Mouse (Mus musculus): ENCODE measurements around the gene Nbea. TPM values are rescaled to one million over a fixed set of nuclear protein-coding genes. Genes with fewer than 3 reads are reported as not detected.

Nbea gene
- polyA plus RNA-seq, 1 experiment: not detected

DNA sequence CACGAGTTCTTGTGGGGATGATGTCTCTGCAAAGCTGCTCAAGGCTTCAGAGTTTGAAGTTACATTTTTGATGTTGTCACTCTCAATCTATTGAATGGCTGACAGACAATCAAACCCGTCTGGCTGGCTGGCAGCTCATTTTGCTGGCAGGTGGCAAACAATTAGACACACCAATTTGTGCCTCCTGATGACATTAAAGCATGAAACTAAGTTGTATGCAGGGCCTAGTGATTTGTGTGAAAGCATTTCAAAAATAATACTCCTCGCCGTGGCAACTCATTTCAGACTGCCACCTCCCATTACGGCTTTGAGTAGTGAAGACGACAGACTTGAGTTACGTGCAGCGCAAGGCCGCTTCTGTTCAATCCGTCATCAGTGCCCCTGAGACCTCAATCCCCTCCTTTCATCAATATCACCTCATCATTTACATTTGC is 217.8 kb downstream of the Nbea start:
- H3K36me3 ChIP-seq (ENCODE audit: control insufficient read depth): no peaks in the 10 kb centered on the region
- H3K9me3 ChIP-seq (ENCODE audit: control insufficient read depth, low read length): no peaks in the 10 kb centered on the region
- H3K27me3 ChIP-seq (ENCODE audit: control insufficient read depth): no peaks in the 10 kb centered on the region
- TF ChIP-seq TAL1 (IDR thresholded peaks at IDR 0.05; ENCODE audit: low read length) (no peak), GATA1 (IDR thresholded peaks at IDR 0.05; ENCODE audit: low read length) (no peak)
- no peak overlapping the region for H3K4me3 ChIP-seq (replicated peaks)
- no peaks in the 10 kb centered on the region for H3K4me1 ChIP-seq (ENCODE audit: control insufficient read depth)

- no peak for TF ChIP-seq GATA1 (IDR thresholded peaks at IDR 0.05; ENCODE audit: low read length)
- H3K4me1 ChIP-seq (ENCODE audit: control insufficient read depth): no peaks in the 10 kb centered on the region
- no peaks in the 10 kb centered on the region for H3K36me3 ChIP-seq (ENCODE audit: control insufficient read depth)
- no peak overlapping the region for H3K4me3 ChIP-seq (replicated peaks)
- H3K9me3 ChIP-seq (ENCODE audit: control insufficient read depth, low read length): no peaks in the 10 kb centered on the region
- H3K27me3 ChIP-seq (ENCODE audit: control insufficient read depth): no peaks in the 10 kb centered on the region
Observed at GRCm38 (mm10) chr3:55963032-55963431, 220.5 kb downstream of the Nbea start.

- Histone ChIP-seq H3K4me3 (replicated peaks) (no peak overlapping the region), H3K36me3 (ENCODE audit: control insufficient read depth) (no peaks in the 10 kb centered on the region), H3K27me3 (ENCODE audit: control insufficient read depth) (no peaks in the 10 kb centered on the region), H3K9me3 (ENCODE audit: control insufficient read depth, low read length) (no peaks in the 10 kb centered on the region), H3K4me1 (ENCODE audit: control insufficient read depth) (no peaks in the 10 kb centered on the region)
- no peak for TF ChIP-seq GATA1 (IDR thresholded peaks at IDR 0.05; ENCODE audit: low read length)
- no peak for TF ChIP-seq TAL1 (IDR thresholded peaks at IDR 0.05; ENCODE audit: low read length)
Observed at GRCm38 (mm10) chr3:55949994-55950393, 233.5 kb downstream of the Nbea start.

DNA sequence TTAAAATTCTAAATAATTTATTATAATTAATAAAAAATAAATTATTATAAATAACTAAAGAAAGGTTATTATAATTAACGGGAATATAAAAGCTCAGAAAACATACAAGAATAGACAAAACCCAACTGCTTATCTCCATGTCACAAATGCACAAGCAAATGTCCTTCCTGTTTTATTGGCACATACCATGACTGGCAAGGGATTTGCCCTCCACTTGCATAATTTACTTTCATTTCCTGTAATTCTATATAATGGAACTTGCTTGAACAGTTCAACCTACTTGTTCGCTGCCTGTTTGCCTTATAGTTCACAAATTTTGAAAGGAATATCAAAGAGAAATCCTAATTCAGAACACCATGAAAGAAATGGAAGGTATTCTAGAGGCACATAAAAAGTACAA is 234.4 kb downstream of the Nbea start:
- Histone ChIP-seq H3K27me3 (ENCODE audit: control insufficient read depth) (no peaks in the 10 kb centered on the region), H3K9me3 (ENCODE audit: control insufficient read depth, low read length) (no peaks in the 10 kb centered on the region), H3K36me3 (ENCODE audit: control insufficient read depth) (no peaks in the 10 kb centered on the region), H3K4me1 (ENCODE audit: control insufficient read depth) (no peaks in the 10 kb centered on the region), H3K4me3 (replicated peaks) (no peak overlapping the region)
- TF ChIP-seq GATA1 (IDR thresholded peaks at IDR 0.05; ENCODE audit: low read length) (no peak), TAL1 (IDR thresholded peaks at IDR 0.05; ENCODE audit: low read length) (no peak)

- no peak for TF ChIP-seq TAL1 (IDR thresholded peaks at IDR 0.05; ENCODE audit: low read length)
- no peak for TF ChIP-seq GATA1 (IDR thresholded peaks at IDR 0.05; ENCODE audit: low read length)
- H3K4me1 ChIP-seq (ENCODE audit: control insufficient read depth): no peaks in the 10 kb centered on the region
- H3K36me3 ChIP-seq (ENCODE audit: control insufficient read depth): no peaks in the 10 kb centered on the region
- H3K27me3 ChIP-seq (ENCODE audit: control insufficient read depth): no peaks in the 10 kb centered on the region
- no peak overlapping the region for H3K4me3 ChIP-seq (replicated peaks)
- H3K9me3 ChIP-seq (ENCODE audit: control insufficient read depth, low read length): no peaks in the 10 kb centered on the region
Observed at GRCm38 (mm10) chr3:55927343-55927742, 256.2 kb downstream of the Nbea start.

GRCm38 (mm10) chr3:55909290-55909689 is 274.2 kb downstream of the Nbea start:
- TF ChIP-seq TAL1 (IDR thresholded peaks at IDR 0.05; ENCODE audit: low read length) (no peak), GATA1 (IDR thresholded peaks at IDR 0.05; ENCODE audit: low read length) (no peak)
- no peaks in the 10 kb centered on the region for H3K27me3 ChIP-seq (ENCODE audit: control insufficient read depth)
- H3K9me3 ChIP-seq (ENCODE audit: control insufficient read depth, low read length): no peaks in the 10 kb centered on the region
- no peak overlapping the region for H3K4me3 ChIP-seq (replicated peaks)
- H3K36me3 ChIP-seq (ENCODE audit: control insufficient read depth): no peaks in the 10 kb centered on the region
- H3K4me1 ChIP-seq (ENCODE audit: control insufficient read depth): no peaks in the 10 kb centered on the region

GRCm38 (mm10) chr3:55890574-55890973 is 292.9 kb downstream of the Nbea start:
- H3K4me1 ChIP-seq (ENCODE audit: control insufficient read depth): no peaks in the 10 kb centered on the region
- TF ChIP-seq TAL1 (IDR thresholded peaks at IDR 0.05; ENCODE audit: low read length) (no peak), GATA1 (IDR thresholded peaks at IDR 0.05; ENCODE audit: low read length) (no peak)
- no peaks in the 10 kb centered on the region for H3K9me3 ChIP-seq (ENCODE audit: control insufficient read depth, low read length)
- H3K27me3 ChIP-seq (ENCODE audit: control insufficient read depth): no peaks in the 10 kb centered on the region
- H3K4me3 ChIP-seq (replicated peaks): no peak overlapping the region
- H3K36me3 ChIP-seq (ENCODE audit: control insufficient read depth): no peaks in the 10 kb centered on the region

GRCm38 (mm10) chr3:55889227-55889626 is 294.3 kb downstream of the Nbea start:
- no peak overlapping the region for H3K4me3 ChIP-seq (replicated peaks)
- no peak for TF ChIP-seq GATA1 (IDR thresholded peaks at IDR 0.05; ENCODE audit: low read length)
- TF ChIP-seq TAL1 (IDR thresholded peaks at IDR 0.05; ENCODE audit: low read length): no peak
- H3K27me3 ChIP-seq (ENCODE audit: control insufficient read depth): no peaks in the 10 kb centered on the region
- H3K4me1 ChIP-seq (ENCODE audit: control insufficient read depth): no peaks in the 10 kb centered on the region
- no peaks in the 10 kb centered on the region for H3K9me3 ChIP-seq (ENCODE audit: control insufficient read depth, low read length)
- H3K36me3 ChIP-seq (ENCODE audit: control insufficient read depth): no peaks in the 10 kb centered on the region

DNA sequence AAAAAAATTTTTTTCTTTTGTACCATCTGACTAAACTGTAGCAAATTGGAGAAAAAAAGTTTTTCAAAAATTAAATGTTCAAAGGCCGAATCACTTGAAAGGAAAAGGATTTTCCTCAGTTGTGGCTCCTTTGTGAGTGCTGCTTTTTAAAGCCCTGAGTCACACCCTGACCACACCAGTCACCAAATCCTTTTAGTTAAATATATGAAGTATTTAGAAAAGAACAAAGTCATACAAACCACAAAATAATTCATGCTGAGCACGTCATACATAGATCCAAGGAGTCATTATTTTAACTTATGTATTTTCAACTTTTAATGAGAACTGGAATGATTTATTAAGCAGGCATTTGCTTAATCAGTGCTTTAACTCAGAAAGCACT is 295.7 kb downstream of the Nbea start:
- no peaks in the 10 kb centered on the region for H3K27me3 ChIP-seq (ENCODE audit: control insufficient read depth)
- H3K36me3 ChIP-seq (ENCODE audit: control insufficient read depth): no peaks in the 10 kb centered on the region
- H3K4me1 ChIP-seq (ENCODE audit: control insufficient read depth): no peaks in the 10 kb centered on the region
- H3K4me3 ChIP-seq (replicated peaks): no peak overlapping the region
- H3K9me3 ChIP-seq (ENCODE audit: control insufficient read depth, low read length): no peaks in the 10 kb centered on the region
- no peak for TF ChIP-seq GATA1 (IDR thresholded peaks at IDR 0.05; ENCODE audit: low read length)
- TF ChIP-seq TAL1 (IDR thresholded peaks at IDR 0.05; ENCODE audit: low read length): no peak

DNA sequence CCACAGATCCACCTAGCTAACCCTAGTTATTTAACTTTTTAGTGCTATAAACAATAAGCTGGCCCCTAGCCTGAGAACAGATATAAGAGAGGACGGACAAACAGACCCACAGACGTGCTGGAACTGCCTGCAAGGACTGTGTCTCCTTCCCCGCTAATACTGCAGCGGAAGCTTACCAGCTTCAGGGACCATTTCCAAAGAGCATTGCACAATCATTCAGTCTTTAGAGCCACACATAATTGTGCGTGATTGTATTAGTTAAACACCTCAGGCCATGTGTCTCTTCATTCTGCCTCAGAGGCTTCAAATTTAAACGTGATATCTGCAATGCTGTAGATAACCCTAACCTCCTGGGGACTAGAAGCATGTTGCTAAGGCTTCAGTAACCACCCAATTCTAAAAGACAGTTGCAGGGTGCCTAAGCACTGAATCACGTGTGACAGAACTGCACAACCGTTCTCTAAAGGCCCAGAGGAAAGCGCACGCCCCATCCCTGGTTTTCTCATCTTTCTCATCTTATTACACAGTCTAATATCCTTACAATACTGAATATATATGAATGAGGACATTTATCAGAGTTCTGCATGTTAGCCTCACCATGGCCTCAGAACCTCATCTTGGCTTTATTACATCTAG is 296.2 kb downstream of the Nbea start:
- TF ChIP-seq GATA1 (IDR thresholded peaks at IDR 0.05; ENCODE audit: low read length): no peak
- no peak for TF ChIP-seq TAL1 (IDR thresholded peaks at IDR 0.05; ENCODE audit: low read length)
- H3K27me3 ChIP-seq (ENCODE audit: control insufficient read depth): no peaks in the 10 kb centered on the region
- no peaks in the 10 kb centered on the region for H3K36me3 ChIP-seq (ENCODE audit: control insufficient read depth)
- H3K4me1 ChIP-seq (ENCODE audit: control insufficient read depth): no peaks in the 10 kb centered on the region
- no peak overlapping the region for H3K4me3 ChIP-seq (replicated peaks)
- no peaks in the 10 kb centered on the region for H3K9me3 ChIP-seq (ENCODE audit: control insufficient read depth, low read length)

All from erythroblast, embryonic 14.5 days (primary cell).